Mouse (Mus musculus): ENCODE measurements around the gene Rasgrp2.

Gene Rasgrp2

DNA sequence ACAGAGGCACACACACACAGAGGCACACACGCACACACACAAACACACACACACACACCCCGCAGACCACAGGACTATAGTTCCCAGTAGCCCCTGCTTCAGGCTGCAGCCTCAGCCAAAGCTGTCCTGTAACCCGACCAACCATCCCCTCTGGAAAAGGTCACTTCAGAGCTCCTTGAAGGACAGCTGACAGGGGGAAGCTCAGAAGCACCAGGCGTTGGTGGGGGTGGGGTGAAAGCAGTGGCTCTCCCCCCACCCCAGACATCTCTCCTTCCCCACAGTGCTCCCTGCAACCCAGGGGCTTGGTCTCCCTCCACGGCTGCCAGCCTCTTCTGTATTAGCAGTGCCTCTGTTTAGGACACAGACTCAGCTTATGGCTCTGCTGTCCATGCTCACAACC, 15.7 kb upstream of the Rasgrp2 start:
- no peak for DNase-seq

DNA sequence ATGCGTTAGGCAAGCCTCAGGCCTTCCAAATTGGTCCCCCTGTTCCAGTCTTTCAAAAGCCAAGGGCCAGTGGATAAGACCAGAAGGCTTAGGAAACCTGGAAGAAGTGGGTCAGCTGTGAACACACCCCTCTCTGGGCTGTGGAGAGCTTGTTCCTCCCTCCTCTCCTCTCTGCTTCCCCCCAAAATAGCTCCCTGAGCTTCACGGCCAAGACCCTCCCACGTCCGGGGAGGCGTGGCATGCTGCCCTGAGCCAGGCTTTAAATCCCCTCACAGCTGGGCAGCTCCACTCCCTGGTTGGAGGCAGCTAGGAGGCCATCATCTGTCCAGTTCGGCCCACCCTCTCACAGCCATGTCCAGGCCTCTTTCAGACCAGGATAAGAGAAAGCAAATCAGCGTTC, 15.0 kb upstream of the Rasgrp2 start, which contains the start of gene Pygm:
Gene Pygm, plus strand, starts transcription at position 272 of the 400 bp plus-strand sequence.
- peak; percentile 66 for DNase-seq

DNA sequence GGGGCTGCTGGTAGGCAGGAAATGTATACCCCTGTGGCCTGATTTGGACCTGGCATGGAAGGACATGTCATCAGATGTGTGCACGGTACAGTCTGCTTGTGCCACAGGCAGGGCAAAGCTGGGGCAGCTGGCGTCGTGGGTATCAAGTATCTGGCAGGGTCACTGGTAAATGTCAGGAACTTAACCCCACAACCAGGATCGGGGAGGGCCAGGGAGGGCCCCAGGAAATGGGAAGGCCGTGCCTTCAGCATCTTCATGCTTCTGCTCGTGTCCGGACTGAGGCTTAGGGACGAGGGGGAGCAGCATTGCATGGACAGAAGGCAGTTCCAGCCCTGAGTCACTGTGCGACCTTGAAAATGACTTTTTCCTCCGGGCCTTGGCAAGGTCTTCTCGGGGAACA, 14.2 kb upstream of the Rasgrp2 start:
- peak; percentile 31 for DNase-seq

GRCm38 (mm10) chr19:6385419-6385818, 13.7 kb upstream of the Rasgrp2 start:
- DNase-seq: no peak

GRCm38 (mm10) chr19:6385821-6386220, 13.3 kb upstream of the Rasgrp2 start:
- peak; percentile 45 for DNase-seq

DNA sequence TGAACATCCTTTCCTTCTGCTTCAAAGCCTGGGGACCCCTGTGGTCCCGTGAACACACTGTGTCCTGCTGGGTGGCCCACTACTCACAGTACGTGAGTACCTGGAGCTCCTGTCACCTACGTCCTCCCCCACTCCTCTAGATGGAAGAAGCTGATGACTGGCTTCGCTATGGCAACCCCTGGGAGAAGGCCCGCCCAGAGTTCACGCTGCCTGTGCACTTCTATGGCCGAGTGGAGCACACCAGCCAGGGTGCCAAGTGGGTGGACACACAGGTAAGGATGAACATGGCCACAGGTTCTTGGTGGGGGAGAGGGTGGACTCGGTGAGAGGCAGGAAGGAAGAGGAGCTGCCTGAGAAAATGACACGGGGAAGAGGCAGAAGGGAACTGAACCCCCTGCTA, 12.9 kb upstream of the Rasgrp2 start:
- peak; percentile 50 for DNase-seq

DNA sequence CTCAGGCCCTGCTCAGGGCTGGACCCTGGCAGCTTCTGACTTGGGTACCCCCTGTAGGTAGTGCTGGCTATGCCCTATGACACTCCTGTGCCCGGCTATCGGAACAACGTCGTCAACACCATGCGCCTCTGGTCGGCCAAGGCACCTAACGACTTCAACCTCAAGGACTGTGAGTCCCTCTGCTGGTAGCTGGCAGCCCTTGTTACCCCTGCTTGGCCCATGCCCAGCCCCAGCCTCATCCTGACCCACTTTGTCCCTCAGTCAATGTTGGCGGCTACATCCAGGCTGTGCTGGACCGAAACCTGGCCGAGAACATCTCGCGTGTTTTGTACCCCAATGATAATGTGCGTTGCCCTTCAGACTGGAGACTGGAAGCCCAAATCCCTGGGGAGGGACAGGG, 11.1 kb upstream of the Rasgrp2 start:
- peak; percentile 83 for DNase-seq

DNA sequence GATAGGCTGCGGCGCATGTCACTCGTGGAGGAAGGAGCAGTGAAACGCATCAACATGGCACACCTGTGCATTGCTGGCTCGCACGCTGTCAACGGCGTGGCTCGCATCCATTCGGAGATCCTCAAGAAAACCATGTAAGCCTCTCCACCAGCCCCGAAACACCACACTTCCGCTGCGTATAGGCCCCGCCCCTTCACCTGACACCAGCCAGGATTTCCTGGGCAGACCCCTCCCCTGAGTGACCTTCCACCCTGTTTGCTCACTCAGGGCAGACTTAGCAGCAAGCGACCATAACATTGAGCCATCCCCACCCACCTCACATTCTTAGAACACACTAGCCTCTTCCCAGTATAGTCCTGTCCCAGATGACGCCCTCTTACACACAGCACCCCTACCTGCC, 9.3 kb upstream of the Rasgrp2 start:
- DNase-seq: no peak

GRCm38 (mm10) chr19:6390251-6390650, 8.9 kb upstream of the Rasgrp2 start:
- no peak for DNase-seq

GRCm38 (mm10) chr19:6392743-6393393, 6.3 kb upstream of the Rasgrp2 start:
- no peak for DNase-seq

- DNase-seq: no peak
Observed at GRCm38 (mm10) chr19:6393637-6394036, 5.5 kb upstream of the Rasgrp2 start.

- DNase-seq: no peak
Observed at GRCm38 (mm10) chr19:6396237-6396636, 2.9 kb upstream of the Rasgrp2 start.

GRCm38 (mm10) chr19:6397582-6398249, 1.4 kb upstream of the Rasgrp2 start:
- DNase-seq: no peak

GRCm38 (mm10) chr19:6398447-6399284, 474 bp upstream of the Rasgrp2 start:
- DNase-seq: peak; percentile 80

- no peak for DNase-seq
Observed at GRCm38 (mm10) chr19:6400096-6401086, 1.3 kb downstream of the Rasgrp2 start.

GRCm38 (mm10) chr19:6401131-6401815, 2.1 kb downstream of the Rasgrp2 start:
- DNase-seq: peak; percentile 75

DNA sequence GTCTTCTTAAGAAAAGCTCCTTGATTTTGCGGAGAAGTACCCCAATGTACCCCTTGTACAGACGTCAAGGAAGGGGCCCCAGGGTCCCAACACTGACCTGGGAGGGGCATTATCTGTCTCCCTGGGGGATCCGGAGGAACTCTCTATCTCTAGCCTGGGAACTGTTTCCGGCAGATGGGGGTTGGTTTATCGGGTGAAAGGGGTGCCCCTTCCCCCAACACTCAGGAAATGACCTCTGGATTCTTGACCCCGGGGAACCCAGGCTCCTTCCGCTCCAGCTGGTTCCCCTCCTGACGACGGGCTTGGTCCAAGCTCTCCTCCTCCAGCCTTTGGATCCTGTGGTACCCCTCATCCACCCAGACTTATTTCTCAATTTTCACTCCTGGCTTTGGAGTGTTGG, 2.8 kb downstream of the Rasgrp2 start:
- no peak for DNase-seq

GRCm38 (mm10) chr19:6403869-6404268, 4.7 kb downstream of the Rasgrp2 start:
- DNase-seq: peak; percentile 14

DNA sequence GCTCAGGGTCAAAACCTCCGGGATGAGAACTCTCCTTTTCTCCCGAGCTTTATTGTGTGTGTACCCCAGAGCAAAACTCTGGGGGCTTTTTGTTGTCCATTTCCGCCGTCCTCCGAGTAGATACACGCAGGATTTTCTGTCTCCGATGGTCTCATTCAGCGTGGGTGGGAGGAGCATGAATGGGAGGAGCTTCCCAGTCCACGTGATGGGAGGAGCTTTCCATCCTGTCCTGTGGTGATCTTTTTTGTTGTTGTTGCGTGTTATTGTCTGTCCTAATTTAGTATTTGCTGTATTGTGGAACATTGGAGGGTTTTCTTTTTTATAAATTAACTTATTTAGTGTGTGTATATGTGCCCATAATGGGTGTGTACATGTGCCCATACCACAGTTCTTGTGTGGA, 6.3 kb downstream of the Rasgrp2 start:
- no peak for DNase-seq

- no peak for DNase-seq
Observed at GRCm38 (mm10) chr19:6407109-6407508, 8.0 kb downstream of the Rasgrp2 start.

GRCm38 (mm10) chr19:6407816-6408510, 8.8 kb downstream of the Rasgrp2 start:
- DNase-seq: no peak
